Mouse (Mus musculus) myocyte (in vitro differentiated cells): ENCODE data around the gene Tmigd1.

ENCODE experiments used
- POLR2A ChIP-seq: IDR thresholded peaks from one replicate; pipeline ENCODE4 v1.6.1; 2011; ENCODE audit warnings: low read depth, mild to moderate bottlenecking, control low read depth, moderate library complexity; ENCODE audit not compliant: insufficient read length
- USF1 ChIP-seq: IDR thresholded peaks from one replicate; pipeline ENCODE4 v1.6.1; 2011; ENCODE audit warnings: low read depth, mild to moderate bottlenecking, control low read depth, moderate library complexity

GRCm38 (mm10) chr11:76856601-76857000 lies 45.4 kb upstream of the Tmigd1 start:
- no peak for TF ChIP-seq POLR2A
- TF ChIP-seq USF1: no peak
